Mouse (Mus musculus): ENCODE data around the gene Dusp22.

Dusp22 gene

GRCm38 (mm10) chr13:30722601-30723000 lies 62.8 kb downstream of the Dusp22 start:
- no peak for DNase-seq

GRCm38 (mm10) chr13:30723258-30723657 lies 63.5 kb downstream of the Dusp22 start:
- DNase-seq: no peak

GRCm38 (mm10) chr13:30723858-30724257 lies 64.1 kb downstream of the Dusp22 start:
- DNase-seq: no peak

- no peak for DNase-seq
Observed at GRCm38 (mm10) chr13:30724691-30725271, 65.0 kb downstream of the Dusp22 start.

GRCm38 (mm10) chr13:30726879-30727278 lies 67.1 kb downstream of the Dusp22 start:
- DNase-seq: no peak

- DNase-seq: no peak
Observed at GRCm38 (mm10) chr13:30728155-30728554, 68.4 kb downstream of the Dusp22 start.

GRCm38 (mm10) chr13:30729245-30729644 lies 69.4 kb downstream of the Dusp22 start:
- DNase-seq: peak; percentile 32

- DNase-seq: no peak
Observed at GRCm38 (mm10) chr13:30730104-30730793, 70.5 kb downstream of the Dusp22 start.

- DNase-seq: no peak
Observed at GRCm38 (mm10) chr13:30732709-30733445, 73.1 kb downstream of the Dusp22 start.

GRCm38 (mm10) chr13:30736721-30737120 lies 76.9 kb downstream of the Dusp22 start:
- DNase-seq: no peak

- no peak for DNase-seq
Observed at GRCm38 (mm10) chr13:30737257-30737656, 77.5 kb downstream of the Dusp22 start.

GRCm38 (mm10) chr13:30738310-30738840 lies 78.6 kb downstream of the Dusp22 start:
- DNase-seq: no peak

- no peak for DNase-seq
Observed at GRCm38 (mm10) chr13:30741172-30741571, 81.4 kb downstream of the Dusp22 start.

- DNase-seq: no peak
Observed at GRCm38 (mm10) chr13:30742411-30742970, 82.7 kb downstream of the Dusp22 start.

GRCm38 (mm10) chr13:30745121-30745520 lies 85.3 kb downstream of the Dusp22 start:
- DNase-seq: no peak

- no peak for DNase-seq
Observed at GRCm38 (mm10) chr13:30747068-30747467, 87.3 kb downstream of the Dusp22 start.

GRCm38 (mm10) chr13:30747504-30747903 lies 87.7 kb downstream of the Dusp22 start:
- DNase-seq: no peak

- DNase-seq: no peak
Observed at GRCm38 (mm10) chr13:30748321-30748720, 88.5 kb downstream of the Dusp22 start.

- peak; percentile 59 for DNase-seq
Observed at GRCm38 (mm10) chr13:30749021-30749556, 89.3 kb downstream of the Dusp22 start, which contains the start of gene Irf4. TSS of gene Irf4 (plus strand) at chr13:30749226.

- DNase-seq: no peak
Observed at GRCm38 (mm10) chr13:30749557-30750141, 89.8 kb downstream of the Dusp22 start.

GRCm38 (mm10) chr13:30750461-30751303 lies 90.9 kb downstream of the Dusp22 start:
- no peak for DNase-seq

GRCm38 (mm10) chr13:30751304-30751580 lies 91.4 kb downstream of the Dusp22 start:
- no peak for DNase-seq

Measured in kidney, postnatal 10 days (tissue).